Mouse (Mus musculus) liver, embryonic 12.5 days (tissue): ENCODE measurements around the gene Lgr4. TPM values are rescaled to one million over a fixed set of nuclear protein-coding genes. Genes with fewer than 3 reads are reported as not detected.
A peak's percentile ranks its signal among the peaks of the same experiment; 100 is the strongest.

Experiments
- ATAC-seq: fragments of 200-750 bp; cut with Nextera tagmentation; 2 replicates; pipeline ENCODE4 v1.8.0; 2017; ENCODE audit warnings: moderate number of reproducible peaks, mild to moderate bottlenecking, moderate library complexity
- H3K27ac ChIP-seq: fragments of 300-500 bp; sonication (generic); 2 replicates; pipeline ENCODE4 v1.5.1; 2016; ENCODE audit warnings: mild to moderate bottlenecking
- H3K27me3 ChIP-seq: fragments of 300-500 bp; sonication (generic); replicated peaks from 2 replicates; pipeline ENCODE4 v1.6.1; 2016; ENCODE audit warnings: mild to moderate bottlenecking, moderate library complexity
- H3K36me3 ChIP-seq: fragments of 300-500 bp; sonication (generic); 2 replicates; pipeline ENCODE4 v1.6.1; 2016; ENCODE audit warnings: mild to moderate bottlenecking, moderate library complexity
- H3K4me1 ChIP-seq: fragments of 300-500 bp; sonication (generic); 2 replicates; pipeline ENCODE4 v1.6.1; 2016
- H3K4me2 ChIP-seq: fragments of 300-500 bp; sonication (generic); 2 replicates; pipeline ENCODE4 v1.6.1; 2016; ENCODE audit warnings: mild to moderate bottlenecking, moderate library complexity
- H3K4me3 ChIP-seq: fragments of 300-500 bp; sonication (generic); 2 replicates; pipeline ENCODE4 v1.5.1; 2016; ENCODE audit warnings: mild to moderate bottlenecking, moderate library complexity
- H3K9ac ChIP-seq: fragments of 300-500 bp; sonication (generic); 2 replicates; pipeline ENCODE4 v1.6.1; 2016; ENCODE audit warnings: mild to moderate bottlenecking, moderate library complexity
- H3K9me3 ChIP-seq: fragments of 300-500 bp; sonication (generic); replicated peaks from 2 replicates; pipeline ENCODE4 v1.6.1; 2016; ENCODE audit warnings: mild to moderate bottlenecking, moderate library complexity
- WGBS: fragments of 180-500 bp; shearing (Covaris S2); methylation state at CpG from one replicate; pipeline ENCODE4 v1.1.7; 2016; ENCODE audit not compliant: insufficient replicate concordance; 5-methylcytosine and 5-hydroxymethylcytosine counted together
- polyA plus RNA-seq: library from polyadenylated mRNA; unstranded; fragments of >200 nt; fragmentation: Nextera tagmentation; extraction: Ambion mirVana; gene quantifications from 2 replicates; pipeline ENCODE4 v1.2.1, GENCODE M21; 2016

Gene Lgr4
- polyA plus RNA-seq, 1 experiment from 2014 or later = 6.0 TPM

GRCm38 (mm10) chr2:110007423-110008267 is 90.2 kb downstream of the Lgr4 start:
- Histone ChIP-seq H3K27me3 (no peaks in the 10 kb centered on the region), H3K36me3 (peaks cover 41% of the 10 kb centered on the region), H3K4me1 (peaks cover 45% of the 10 kb centered on the region), H3K27ac (peak overlapping the region; percentile 75), H3K9me3 (no peaks in the 10 kb centered on the region), H3K4me3 (0 out of 2 replicates have a peak overlapping the region, but pooled peaks have one; percentile 7), H3K4me2 (peak overlapping the region; percentile 58), H3K9ac (peak overlapping the region; percentile 39; the same call in 1 of the 2 replicates)
- peak; percentile 92 for ATAC-seq
- WGBS = 54% methylated on average over 10 of the region's 10 CpGs

- peaks cover 41% of the 10 kb centered on the region for H3K36me3 ChIP-seq
- ATAC-seq = no peak
- H3K9me3 ChIP-seq = no peaks in the 10 kb centered on the region
Measured at GRCm38 (mm10) chr2:110009449-110009848, 92.0 kb downstream of the Lgr4 start.

GRCm38 (mm10) chr2:110012184-110012725 is 94.8 kb downstream of the Lgr4 start:
- Histone ChIP-seq H3K4me3 (no peak overlapping the region), H3K4me2 (no peak overlapping the region), H3K27me3 (no peaks in the 10 kb centered on the region), H3K9me3 (no peaks in the 10 kb centered on the region), H3K9ac (no peak overlapping the region), H3K27ac (no peak overlapping the region), H3K4me1 (peaks cover 30% of the 10 kb centered on the region), H3K36me3 (peaks cover 32% of the 10 kb centered on the region)
- no peak for ATAC-seq
- 84% methylated on average over 13 of the region's 13 CpGs for WGBS

More at GRCm38 (mm10) chr2:110009449-110009848, 92.0 kb downstream of the Lgr4 start:
- Histone ChIP-seq H3K27me3 (no peaks in the 10 kb centered on the region), H3K27ac (no peak overlapping the region), H3K9ac (no peak overlapping the region), H3K4me2 (no peak overlapping the region), H3K4me3 (no peak overlapping the region), H3K4me1 (peaks cover 45% of the 10 kb centered on the region)

GRCm38 (mm10) chr2:110017087-110017486 is 99.6 kb downstream of the Lgr4 start:
- no peak for ATAC-seq
- H3K27ac ChIP-seq = no peak overlapping the region
- no peaks in the 10 kb centered on the region for H3K9me3 ChIP-seq
- WGBS = 33% methylated on average over 7 of the region's 7 CpGs
- H3K27me3 ChIP-seq = no peaks in the 10 kb centered on the region
- H3K4me1 ChIP-seq = peaks cover 37% of the 10 kb centered on the region
- H3K9ac ChIP-seq = peak overlapping the region; percentile 86
- peak overlapping the region; percentile 84 for H3K4me3 ChIP-seq
- peaks cover 27% of the 10 kb centered on the region for H3K36me3 ChIP-seq
- peak overlapping the region; percentile 85 for H3K4me2 ChIP-seq

- Histone ChIP-seq H3K4me2 (peak within 1 kb of the TSS; percentile 85), H3K4me3 (peak within 1 kb of the TSS; percentile 84), H3K9me3 (no peaks in the 10 kb centered on the region), H3K36me3 (peaks cover 30% of the 10 kb centered on the region), H3K4me1 (peaks cover 37% of the 10 kb centered on the region), H3K27me3 (no peaks in the 10 kb centered on the region), H3K27ac (peak within 1 kb of the TSS; percentile 86), H3K9ac (peak within 1 kb of the TSS; percentile 86)
- ATAC-seq = peak; percentile 98
- WGBS = under 1% methylated on average over 55 of the region's 55 CpGs
Measured at GRCm38 (mm10) chr2:110017616-110018505, 100.4 kb downstream of the Lgr4 start, which contains the start of gene Ccdc34. TSS of gene Ccdc34 (plus strand) at chr2:110017817.

- 90% methylated on average over 4 of the region's 4 CpGs for WGBS
- Histone ChIP-seq H3K4me1 (peaks cover 37% of the 10 kb centered on the region), H3K9ac (peak overlapping the region; percentile 34), H3K4me3 (peak overlapping the region; percentile 84; the same call in 1 of the 2 replicates), H3K27ac (no peak overlapping the region), H3K4me2 (peak overlapping the region; percentile 85), H3K9me3 (no peaks in the 10 kb centered on the region), H3K27me3 (no peaks in the 10 kb centered on the region), H3K36me3 (peaks cover 39% of the 10 kb centered on the region)
- no peak for ATAC-seq
Measured at GRCm38 (mm10) chr2:110019656-110020055, 102.2 kb downstream of the Lgr4 start.

- peaks cover 41% of the 10 kb centered on the region for H3K36me3 ChIP-seq
- H3K4me1 ChIP-seq = peaks cover 33% of the 10 kb centered on the region
- H3K9me3 ChIP-seq = no peaks in the 10 kb centered on the region
- no peak for ATAC-seq
- no peak overlapping the region; the same call in 1 of the 2 replicates for H3K9ac ChIP-seq
- H3K27ac ChIP-seq = no peak overlapping the region
- no peaks in the 10 kb centered on the region for H3K27me3 ChIP-seq
- 83% methylated on average over 1 of the region's 1 CpGs for WGBS
- H3K4me2 ChIP-seq = peak overlapping the region; percentile 85; the same call in 1 of the 2 replicates
- H3K4me3 ChIP-seq = 0 out of 2 replicates have a peak overlapping the region, but pooled peaks have one; percentile 2
Measured at GRCm38 (mm10) chr2:110020430-110020829, 103.0 kb downstream of the Lgr4 start.

GRCm38 (mm10) chr2:110036265-110036664 is 118.8 kb downstream of the Lgr4 start:
- Histone ChIP-seq H3K4me1 (peaks cover 5% of the 10 kb centered on the region; the same call in 1 of the 2 replicates), H3K9ac (no peak overlapping the region), H3K4me3 (no peak overlapping the region), H3K4me2 (no peak overlapping the region), H3K36me3 (peaks cover 27% of the 10 kb centered on the region), H3K27ac (no peak overlapping the region), H3K27me3 (no peaks in the 10 kb centered on the region), H3K9me3 (no peaks in the 10 kb centered on the region)
- 63% methylated on average over 4 of the region's 4 CpGs for WGBS
- no peak for ATAC-seq

- H3K4me1 ChIP-seq = peaks cover 5% of the 10 kb centered on the region; the same call in 1 of the 2 replicates
- no peaks in the 10 kb centered on the region for H3K9me3 ChIP-seq
- no peak overlapping the region; the same call in 1 of the 2 replicates for H3K9ac ChIP-seq
- ATAC-seq = no peak
- peaks cover 29% of the 10 kb centered on the region for H3K36me3 ChIP-seq
- H3K4me2 ChIP-seq = no peak overlapping the region
- WGBS = 68% methylated on average over 4 of the region's 4 CpGs
- no peaks in the 10 kb centered on the region for H3K27me3 ChIP-seq
- no peak overlapping the region for H3K4me3 ChIP-seq
- H3K27ac ChIP-seq = no peak overlapping the region
Measured at GRCm38 (mm10) chr2:110036665-110037064, 119.2 kb downstream of the Lgr4 start.

- WGBS = 71% methylated on average over 2 of the region's 2 CpGs
- Histone ChIP-seq H3K36me3 (peaks cover 30% of the 10 kb centered on the region), H3K4me1 (peaks cover 5% of the 10 kb centered on the region; the same call in 1 of the 2 replicates), H3K4me3 (no peak overlapping the region), H3K4me2 (no peak overlapping the region), H3K9ac (no peak overlapping the region), H3K27ac (no peak overlapping the region), H3K27me3 (no peaks in the 10 kb centered on the region), H3K9me3 (no peaks in the 10 kb centered on the region)
- no peak for ATAC-seq
Measured at GRCm38 (mm10) chr2:110037221-110037620, 119.8 kb downstream of the Lgr4 start.

GRCm38 (mm10) chr2:110038341-110038740 is 120.9 kb downstream of the Lgr4 start:
- Histone ChIP-seq H3K4me1 (peaks cover 5% of the 10 kb centered on the region; the same call in 1 of the 2 replicates), H3K9me3 (no peaks in the 10 kb centered on the region), H3K4me3 (no peak overlapping the region), H3K4me2 (no peak overlapping the region), H3K9ac (no peak overlapping the region), H3K27ac (no peak overlapping the region), H3K27me3 (no peaks in the 10 kb centered on the region), H3K36me3 (peaks cover 22% of the 10 kb centered on the region)
- no peak for ATAC-seq
- WGBS = 87% methylated on average over 5 of the region's 5 CpGs
